Mouse (Mus musculus) megakaryocyte, embryonic 14.5 days (primary cell): ENCODE measurements around the gene Sp100. TPM values are rescaled to one million over a fixed set of nuclear protein-coding genes. Genes with fewer than 3 reads are reported as not detected.

Experiments
- H3K27me3 ChIP-seq: replicated peaks from 2 replicates; pipeline ENCODE3; 2012; ENCODE audit warnings: inconsistent platforms
- H3K36me3 ChIP-seq: replicated peaks from 2 replicates; pipeline ENCODE3; 2012; ENCODE audit warnings: low read length, inconsistent platforms, mixed read lengths
- H3K4me1 ChIP-seq: 2 replicates; pipeline ENCODE4 v1.6.1; 2012; ENCODE audit warnings: inconsistent platforms
- H3K4me3 ChIP-seq: replicated peaks from 2 replicates; pipeline ENCODE3; 2012; ENCODE audit warnings: moderate library complexity, mild to moderate bottlenecking, inconsistent platforms
- H3K9me3 ChIP-seq: 2 replicates; pipeline ENCODE4 v1.6.1; 2012; ENCODE audit warnings: inconsistent platforms
- FLI1 ChIP-seq: IDR thresholded peaks from 2 replicates; pipeline ENCODE4 v1.6.1; 2012; ENCODE audit warnings: low read length, inconsistent platforms, mixed read lengths
- GATA1 ChIP-seq: IDR thresholded peaks from 3 replicates; pipeline ENCODE4 v1.6.1; 2012; ENCODE audit warnings: mixed read lengths, low read length, inconsistent platforms, borderline replicate concordance
- polyA plus RNA-seq: library from polyadenylated mRNA; stranded (reverse); fragments of >175 nt; gene quantifications from 2 replicates; pipeline ENCODE4 v1.2.3, GENCODE M21; 2012; ENCODE audit warnings: low replicate concordance; ENCODE audit not compliant: insufficient read depth

The Sp100 gene
- polyA plus RNA-seq, 1 experiment, result 8.0 TPM

DNA sequence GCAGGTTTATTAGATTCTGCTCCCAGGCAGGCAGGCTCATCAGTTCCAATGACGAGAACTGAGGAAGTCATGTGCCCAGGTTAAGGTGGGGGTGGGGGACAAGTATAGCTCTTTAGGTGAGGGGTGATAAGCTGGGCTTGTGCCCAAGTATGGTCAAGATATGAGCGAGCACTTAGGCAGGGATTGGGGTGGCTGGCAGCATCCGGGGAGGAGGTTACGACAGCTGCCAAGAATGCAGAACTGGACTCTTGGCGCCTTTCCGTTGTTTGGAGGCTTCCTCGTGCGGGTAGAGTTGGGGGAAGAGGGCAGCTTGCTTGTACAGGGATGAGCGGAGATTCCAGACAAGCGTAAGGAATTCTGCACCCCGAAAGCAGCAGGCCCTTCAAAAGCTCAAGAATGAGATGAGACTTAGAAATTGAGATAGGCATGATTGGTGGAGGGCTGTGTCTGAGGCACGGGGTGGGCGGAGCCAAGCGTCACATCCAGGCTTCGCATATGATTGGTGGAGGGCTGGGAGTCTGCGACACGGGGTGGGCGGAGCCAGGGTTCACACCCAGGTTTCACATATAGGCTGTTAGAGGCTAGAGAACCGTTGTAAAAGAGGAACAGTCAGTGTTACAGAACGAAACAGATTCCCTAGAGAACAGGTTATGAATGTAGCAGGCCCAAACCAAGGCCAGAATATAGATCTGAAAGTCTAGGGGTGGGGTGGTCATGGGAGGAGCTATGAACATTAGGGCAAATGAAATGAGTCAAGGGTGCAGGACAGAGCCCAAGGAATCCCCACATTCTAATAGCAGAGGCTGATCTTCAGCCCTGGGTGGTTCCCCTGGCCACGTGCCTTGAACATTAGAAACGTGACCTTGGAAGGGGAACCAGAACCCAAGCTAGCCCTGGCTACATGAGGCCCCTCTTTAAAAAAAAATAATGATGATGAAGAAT is 53.7 kb downstream of the Sp100 start:
- H3K27me3 ChIP-seq, result no peaks in the 10 kb centered on the region
- H3K9me3 ChIP-seq, result no peaks in the 10 kb centered on the region
- peaks cover 20% of the 10 kb centered on the region for H3K4me1 ChIP-seq
- H3K4me3 ChIP-seq, result peak overlapping the region; percentile 87
- TF ChIP-seq FLI1 (no peak), GATA1 (no peak)
- peaks cover 23% of the 10 kb centered on the region for H3K36me3 ChIP-seq

DNA sequence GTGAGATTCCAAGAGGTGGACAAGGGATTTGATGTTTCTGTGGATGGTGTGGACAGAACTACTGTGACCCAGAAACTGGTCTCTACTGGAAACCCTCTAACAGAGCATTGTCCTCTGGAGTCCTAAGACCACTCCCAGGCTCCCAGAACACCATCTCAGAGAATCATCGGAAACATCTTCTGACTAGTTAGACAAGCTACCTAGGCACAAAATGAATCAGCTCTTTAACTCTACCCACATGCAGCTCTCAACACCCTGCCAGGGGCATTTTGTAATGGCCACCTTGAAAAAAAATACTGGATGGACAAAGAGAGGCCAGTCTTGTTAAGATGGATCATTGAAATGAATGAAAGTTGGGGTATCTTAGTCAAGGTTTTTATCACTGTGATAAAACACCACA is 55.8 kb downstream of the Sp100 start:
- TF ChIP-seq FLI1 (no peak), GATA1 (no peak)
- H3K4me1 ChIP-seq, result peaks cover 10% of the 10 kb centered on the region
- no peak overlapping the region for H3K4me3 ChIP-seq
- H3K36me3 ChIP-seq, result peaks cover 13% of the 10 kb centered on the region
- H3K27me3 ChIP-seq, result no peaks in the 10 kb centered on the region
- H3K9me3 ChIP-seq, result no peaks in the 10 kb centered on the region

DNA sequence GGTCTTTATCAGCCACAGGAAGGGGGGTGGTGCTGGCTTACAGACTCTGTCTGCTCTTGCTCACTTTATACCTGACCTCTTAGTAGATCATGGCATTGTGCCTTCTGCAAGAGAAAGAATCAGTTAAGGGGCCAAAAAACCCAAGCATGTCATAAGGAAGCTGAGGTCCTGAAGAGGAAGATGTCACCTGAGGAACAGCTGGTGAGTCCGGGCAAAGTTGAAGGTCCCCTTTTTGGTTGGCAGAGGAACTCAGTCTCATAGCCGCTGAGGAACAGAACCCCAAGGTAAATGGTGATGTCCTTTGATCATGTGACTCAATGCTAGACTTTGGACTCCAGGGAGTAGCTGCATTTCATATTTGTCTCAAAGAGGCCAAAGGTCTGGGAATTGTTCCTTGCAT is 57.0 kb downstream of the Sp100 start:
- no peaks in the 10 kb centered on the region for H3K9me3 ChIP-seq
- peaks cover 10% of the 10 kb centered on the region for H3K4me1 ChIP-seq
- no peaks in the 10 kb centered on the region for H3K27me3 ChIP-seq
- no peak for TF ChIP-seq FLI1
- peaks cover 7% of the 10 kb centered on the region for H3K36me3 ChIP-seq
- H3K4me3 ChIP-seq, result no peak overlapping the region

DNA sequence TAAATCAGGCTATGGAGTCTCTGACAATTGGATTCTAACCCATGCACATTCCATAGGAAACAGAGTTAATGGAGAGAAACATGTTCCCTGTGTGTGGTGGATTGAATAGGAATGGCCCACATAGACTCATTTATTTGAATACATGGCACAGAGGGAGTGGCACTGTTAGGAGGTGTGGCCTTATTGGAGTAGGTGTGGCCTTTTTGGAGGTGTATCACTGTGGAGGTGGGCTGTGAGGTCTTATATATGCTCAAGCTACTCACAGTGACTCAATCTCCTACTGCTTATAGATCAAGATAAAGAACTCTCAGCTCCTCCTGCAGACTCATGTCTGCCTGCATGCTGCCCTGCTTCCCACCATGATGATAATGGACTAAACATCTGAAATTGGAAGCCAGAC is 64.7 kb downstream of the Sp100 start:
- H3K27me3 ChIP-seq, result no peaks in the 10 kb centered on the region
- TF ChIP-seq GATA1 (no peak), FLI1 (no peak)

DNA sequence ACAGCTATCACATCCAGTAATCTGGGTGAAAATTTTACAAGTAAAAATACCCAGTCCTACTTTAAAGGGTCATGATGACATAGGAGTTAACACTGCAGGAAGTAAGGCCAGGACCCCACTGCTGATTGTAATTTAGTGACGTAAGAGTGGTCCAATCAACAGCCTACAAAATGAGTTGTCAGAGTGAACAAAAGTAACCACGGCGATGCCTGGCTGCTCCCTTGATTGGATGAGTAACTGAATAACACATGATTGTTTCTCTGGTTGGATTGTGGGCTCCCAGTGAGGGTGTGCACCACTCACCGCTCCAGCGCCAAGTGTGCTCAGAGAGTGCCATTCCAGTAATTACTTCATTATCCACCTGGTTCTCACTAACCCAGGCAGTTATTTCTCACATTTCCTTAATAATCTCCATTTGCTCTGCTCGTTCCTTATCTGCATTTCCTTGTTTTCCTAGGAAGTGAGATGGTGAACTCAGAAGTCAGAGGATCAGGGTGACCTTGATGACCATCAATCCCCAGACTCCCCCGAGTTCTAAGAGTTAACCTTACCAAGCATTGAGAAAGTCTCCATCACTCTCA is 66.7 kb downstream of the Sp100 start:
- H3K27me3 ChIP-seq, result no peaks in the 10 kb centered on the region
- H3K4me1 ChIP-seq, result peaks cover 6% of the 10 kb centered on the region; the same call in 1 of the 2 replicates
- TF ChIP-seq GATA1 (no peak), FLI1 (no peak)
- H3K4me3 ChIP-seq, result no peak overlapping the region
- H3K36me3 ChIP-seq, result peaks cover 50% of the 10 kb centered on the region
- H3K9me3 ChIP-seq, result peaks cover 6% of the 10 kb centered on the region; the same call in 1 of the 2 replicates

More for the DNA sequence above, 64.7 kb downstream of the Sp100 start:
- peaks cover 31% of the 10 kb centered on the region for H3K36me3 ChIP-seq
- peaks cover 6% of the 10 kb centered on the region; the same call in 1 of the 2 replicates for H3K4me1 ChIP-seq
- no peak overlapping the region for H3K4me3 ChIP-seq
- peaks cover 6% of the 10 kb centered on the region; the same call in 1 of the 2 replicates for H3K9me3 ChIP-seq

DNA sequence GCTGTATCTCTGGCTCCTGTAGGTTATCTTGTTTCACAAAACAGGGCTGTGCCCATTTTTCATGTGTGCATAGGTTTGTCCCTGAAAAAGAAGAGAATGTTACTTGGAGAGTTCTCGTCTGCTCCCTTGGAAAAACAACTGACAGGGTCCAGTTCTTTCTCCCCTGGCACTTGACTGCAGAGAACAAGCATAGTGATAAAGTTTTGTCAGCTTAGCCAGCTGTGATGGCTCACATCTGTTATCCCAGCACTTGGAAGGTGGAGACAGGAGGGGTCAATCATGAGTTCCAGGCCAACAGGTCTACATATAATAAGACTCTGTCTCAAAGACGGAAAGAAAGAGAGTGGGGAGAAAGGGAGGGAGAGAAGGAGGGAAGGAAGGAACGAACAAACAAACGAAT is 69.3 kb downstream of the Sp100 start:
- 0 out of 2 replicates have a peak, but pooled peaks cover 4% of the 10 kb centered on the region for H3K9me3 ChIP-seq
- TF ChIP-seq GATA1 (no peak), FLI1 (no peak)
- H3K27me3 ChIP-seq, result no peaks in the 10 kb centered on the region
- H3K4me3 ChIP-seq, result no peak overlapping the region
- peaks cover 16% of the 10 kb centered on the region for H3K4me1 ChIP-seq
- peaks cover 74% of the 10 kb centered on the region for H3K36me3 ChIP-seq

DNA sequence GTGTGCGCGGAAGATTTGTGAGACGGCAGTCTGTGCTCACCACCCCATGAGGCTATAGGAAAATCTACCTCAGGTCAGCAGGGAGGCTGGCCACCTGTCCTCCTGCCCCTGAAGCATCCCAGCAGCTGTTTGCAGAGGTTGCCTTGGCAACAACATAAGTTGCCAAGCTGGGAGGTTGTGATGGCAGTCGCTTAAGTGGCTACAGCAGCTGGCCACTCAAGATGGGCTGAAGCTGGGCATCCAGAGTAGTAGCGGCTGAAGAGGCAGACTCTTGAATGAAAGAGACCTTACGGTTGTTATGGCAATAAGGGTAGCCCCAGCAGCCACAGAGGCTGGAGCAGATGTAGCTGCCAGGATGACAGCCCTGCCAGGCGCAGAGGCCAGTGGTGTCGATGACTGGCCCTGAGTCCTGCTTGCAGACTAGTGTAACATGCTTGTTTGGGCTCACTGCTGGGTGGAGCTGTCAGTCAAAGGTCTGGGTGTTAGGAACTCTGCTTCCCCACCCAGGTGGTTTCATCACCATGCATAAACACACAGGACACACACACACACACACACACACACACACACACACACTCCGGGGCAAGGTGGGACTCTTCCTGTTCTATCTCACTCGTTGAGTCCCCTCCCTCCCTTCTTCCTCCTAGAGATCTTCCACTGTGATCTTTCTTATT is 70.6 kb downstream of the Sp100 start:
- Histone ChIP-seq H3K4me3 (no peak overlapping the region), H3K36me3 (peaks cover 85% of the 10 kb centered on the region), H3K27me3 (no peaks in the 10 kb centered on the region), H3K4me1 (peaks cover 16% of the 10 kb centered on the region), H3K9me3 (no peaks in the 10 kb centered on the region)
- TF ChIP-seq GATA1, result no peak
- TF ChIP-seq FLI1, result no peak

DNA sequence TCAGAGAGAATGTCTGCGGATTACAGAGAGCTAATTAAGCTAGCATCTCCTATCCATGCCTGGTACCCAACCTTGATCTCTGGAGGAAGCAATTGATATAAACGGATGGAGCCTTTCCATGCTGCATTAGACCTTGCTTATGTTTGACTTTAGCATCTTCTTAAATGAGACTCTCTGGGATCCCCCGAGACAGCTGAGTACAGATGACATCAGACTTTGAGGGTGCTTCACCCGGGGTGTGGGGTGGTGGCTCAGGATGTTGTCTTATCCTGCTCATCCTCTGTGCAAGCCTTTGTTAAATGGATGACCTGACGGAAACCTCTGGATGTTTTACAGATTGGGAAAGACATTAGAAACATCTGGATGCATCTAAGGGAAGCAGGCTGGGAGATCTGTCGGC is 80.7 kb downstream of the Sp100 start:
- Histone ChIP-seq H3K36me3 (peaks cover 71% of the 10 kb centered on the region), H3K4me1 (peaks cover 57% of the 10 kb centered on the region)

DNA sequence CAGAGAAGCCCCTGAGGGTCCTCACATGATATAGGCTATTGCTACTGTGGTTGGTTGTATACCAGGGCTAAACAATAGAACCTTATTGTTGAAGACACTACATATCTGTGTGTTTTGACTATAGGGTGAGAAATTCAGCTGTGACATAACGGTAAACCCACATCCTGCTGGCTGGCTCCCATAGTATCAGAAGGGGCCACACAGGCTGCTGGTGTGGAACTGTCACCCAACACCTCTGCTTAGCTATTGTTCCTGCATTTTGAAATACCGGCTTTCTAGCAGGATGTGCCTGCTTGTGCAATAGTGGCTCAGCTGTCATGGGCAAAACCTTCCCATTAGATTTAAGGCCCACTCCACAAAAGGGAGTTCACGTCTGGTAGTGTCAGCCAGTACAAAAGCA is 82.8 kb downstream of the Sp100 start:
- H3K4me1 ChIP-seq, result peaks cover 66% of the 10 kb centered on the region
- TF ChIP-seq GATA1, result no peak
- TF ChIP-seq FLI1, result no peak
- peak overlapping the region; percentile 31 for H3K4me3 ChIP-seq
- no peaks in the 10 kb centered on the region for H3K27me3 ChIP-seq
- peaks cover 10% of the 10 kb centered on the region for H3K9me3 ChIP-seq
- H3K36me3 ChIP-seq, result peaks cover 56% of the 10 kb centered on the region

More for the DNA sequence above, 80.7 kb downstream of the Sp100 start:
- no peak for TF ChIP-seq GATA1
- no peak for TF ChIP-seq FLI1
- Histone ChIP-seq H3K9me3 (peaks cover 10% of the 10 kb centered on the region), H3K4me3 (no peak overlapping the region), H3K27me3 (no peaks in the 10 kb centered on the region)

DNA sequence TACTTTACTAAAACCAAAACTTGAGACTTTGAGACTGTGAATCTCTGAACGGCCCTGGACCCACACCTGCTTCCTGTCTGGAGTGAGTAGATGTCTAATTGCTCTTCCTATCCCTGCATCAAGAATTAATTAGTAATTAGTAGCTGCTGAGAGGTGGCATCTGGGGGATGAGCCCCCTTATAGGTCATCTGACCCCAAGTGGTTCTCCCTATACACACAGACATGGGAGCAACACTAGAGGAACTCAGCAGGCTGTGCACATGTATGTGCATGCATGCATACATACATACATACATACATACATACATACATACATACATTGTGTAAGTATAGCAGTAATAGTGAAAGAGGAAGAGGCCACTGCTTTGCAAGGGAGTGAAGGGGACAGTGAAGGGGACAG is 84.7 kb downstream of the Sp100 start:
- TF ChIP-seq FLI1 (no peak), GATA1 (no peak)
- Histone ChIP-seq H3K9me3 (peaks cover 12% of the 10 kb centered on the region), H3K36me3 (peaks cover 42% of the 10 kb centered on the region), H3K4me1 (peaks cover 63% of the 10 kb centered on the region), H3K27me3 (no peaks in the 10 kb centered on the region), H3K4me3 (peak overlapping the region; percentile 92)
